Mouse (Mus musculus) urinary bladder, postnatal 10 days (tissue): ENCODE results near the gene Olfr1012.
"Not testable (repeated sequence)": the region's sequence is repeated elsewhere in the genome, so short reads cannot be mapped to it uniquely, and the experiment has no call there.

Source experiments
- DNase-seq: peaks from one replicate; pipeline ENCODE4 v3.0.0; 2022; ENCODE audit warnings: low spot score

The Olfr1012 gene

GRCm38 (mm10) chr2:85762666-85763065 is at the start of gene Olfr1012:
Gene Olfr1012, minus strand, starts transcription at chr2:85762766.
- no peak for DNase-seq

DNA sequence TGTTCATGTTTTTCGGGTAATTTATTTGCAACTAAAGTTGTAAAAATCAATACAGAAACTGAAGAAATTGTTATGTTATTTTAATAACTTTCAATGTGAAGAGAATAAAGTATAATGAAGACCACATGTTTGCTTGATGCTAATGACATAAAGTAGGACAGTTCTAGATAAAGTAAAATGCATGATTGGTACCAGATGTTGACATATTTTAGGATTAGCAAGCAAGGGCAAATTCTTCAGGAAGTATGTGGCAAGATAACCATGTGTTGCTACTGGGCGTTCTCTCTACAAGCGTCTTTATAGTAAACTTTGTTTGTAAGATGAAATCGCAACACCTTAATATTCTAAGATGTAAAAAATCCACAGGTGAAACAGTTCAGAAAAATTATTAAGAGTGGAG is 41.9 kb upstream of the Olfr1012 start:
- no peak for DNase-seq

GRCm38 (mm10) chr2:85802444-85802843 is 39.9 kb upstream of the Olfr1012 start, which contains the start of gene Olfr1016:
Gene Olfr1016, minus strand, starts transcription at chr2:85802544.
- DNase-seq = no peak

DNA sequence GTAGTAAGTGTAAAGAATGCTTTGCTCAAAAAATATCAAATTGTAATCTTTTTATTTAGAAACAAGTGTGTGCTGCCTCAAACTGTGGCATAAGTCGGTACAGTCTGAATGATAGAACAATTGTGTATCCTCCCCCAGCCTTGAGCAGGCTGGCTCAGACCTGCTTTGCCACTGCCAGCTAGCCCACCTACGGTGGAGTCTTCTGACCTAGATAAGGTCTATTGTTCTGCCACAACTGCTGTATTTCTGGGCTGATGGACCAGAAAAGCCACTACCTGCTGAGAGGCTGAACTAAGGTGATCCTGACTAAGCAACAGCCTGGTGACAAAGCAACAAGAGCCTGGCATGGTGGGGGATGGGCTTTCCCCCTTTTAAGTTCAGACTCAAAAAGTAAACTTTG is 29.8 kb upstream of the Olfr1012 start:
- DNase-seq = no peak

- no peak for DNase-seq
These were observed 19.2 kb upstream of the Olfr1012 start, which contains the start of gene Olfr1015 for GRCm38 (mm10) chr2:85781717-85782116. Gene Olfr1015, plus strand, starts transcription at chr2:85782017.

DNA sequence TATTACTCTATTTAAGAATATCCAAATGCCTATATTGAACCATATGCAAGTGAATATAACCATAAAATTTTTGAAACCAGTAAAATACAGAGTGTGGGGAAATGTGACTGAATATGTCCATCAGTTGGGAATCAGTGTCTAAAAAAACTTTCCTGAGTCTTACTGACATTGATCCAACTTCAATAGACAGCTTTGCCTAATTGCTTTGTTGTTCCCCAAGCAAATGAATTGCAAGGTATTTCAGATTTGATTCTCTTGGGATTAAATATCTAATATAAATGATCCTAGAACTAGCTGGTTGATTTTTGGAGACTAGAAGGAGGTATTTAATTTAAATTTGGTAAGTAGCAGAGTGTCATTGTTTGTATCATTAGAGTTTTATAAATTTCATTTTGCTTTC is 9.8 kb upstream of the Olfr1012 start, which contains the start of gene Olfr1014:
TSS of gene Olfr1014 (plus strand) at position 301 of the 400 bp plus-strand sequence.
- DNase-seq = no peak

DNA sequence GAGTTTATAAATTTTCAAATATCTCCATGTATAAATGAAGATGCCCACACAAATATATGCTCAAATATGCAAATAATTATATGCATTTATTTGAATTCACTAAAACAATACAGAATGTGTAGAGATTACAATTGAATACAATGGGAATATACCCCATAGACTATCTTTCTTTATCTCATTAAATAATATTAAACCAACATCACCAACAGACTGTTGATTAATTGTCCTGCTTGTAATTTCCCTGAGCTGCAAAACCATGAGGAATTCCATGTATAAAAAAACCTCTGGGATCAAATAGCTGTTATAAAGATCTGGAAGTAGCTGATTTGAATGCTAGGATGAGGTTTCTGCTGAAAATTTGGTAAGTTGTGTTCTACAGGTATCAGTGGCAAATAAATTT is 4.2 kb upstream of the Olfr1012 start, which contains the start of gene Olfr1013:
TSS of gene Olfr1013 (plus strand) at position 301 of the 400 bp plus-strand sequence.
- DNase-seq = no peak

GRCm38 (mm10) chr2:85753822-85754221 is 8.7 kb downstream of the Olfr1012 start:
- no peak for DNase-seq

- no peak for DNase-seq
These were observed 36.8 kb downstream of the Olfr1012 start for GRCm38 (mm10) chr2:85725793-85726192.

- DNase-seq = no peak
These were observed 47.4 kb downstream of the Olfr1012 start, which contains the start of gene Olfr1009 for GRCm38 (mm10) chr2:85715119-85715518. Gene Olfr1009, plus strand, starts transcription at chr2:85715419.

DNA sequence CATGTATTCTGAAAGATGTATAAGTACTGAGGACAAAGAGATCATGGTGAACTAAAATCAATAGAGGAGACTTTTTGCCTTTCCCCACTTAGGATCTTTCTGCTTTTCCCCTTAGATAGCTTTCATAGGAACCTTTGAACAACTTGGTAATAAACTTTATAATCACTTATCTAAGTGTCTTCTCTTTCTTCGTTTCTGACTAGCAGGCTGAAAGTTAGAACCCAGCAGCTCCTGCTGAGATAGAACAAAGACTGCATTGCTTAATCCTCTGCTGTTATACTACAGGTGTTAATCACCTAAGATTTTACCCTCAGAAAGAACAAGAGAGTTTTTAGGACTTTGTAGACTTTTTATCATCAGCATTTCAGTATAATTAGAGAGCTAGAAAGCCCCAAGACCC is 51.4 kb downstream of the Olfr1012 start:
- DNase-seq = no peak

- DNase-seq = not testable (repeated sequence)
These were observed 51.9 kb downstream of the Olfr1012 start for GRCm38 (mm10) chr2:85710680-85711079.
